Mouse (Mus musculus) stomach, postnatal 0 days (tissue): ENCODE results near the gene Med27. TPM values are rescaled to one million over a fixed set of nuclear protein-coding genes. Genes with fewer than 3 reads are reported as not detected.

Source experiments
- ATAC-seq: fragments of 200-750 bp; cut with Nextera tagmentation; 2 replicates; pipeline ENCODE4 v1.8.0; 2017; ENCODE audit not compliant: low FRiP score, low TSS enrichment
- DNase-seq: peaks from one replicate; pipeline ENCODE4 v3.0.0-alpha.2; 2016; ENCODE audit warnings: low spot score
- H3K27ac ChIP-seq: fragments of 300-500 bp; sonication (generic); replicated peaks from 2 replicates; pipeline ENCODE4 v1.5.1; 2014; ENCODE audit warnings: mild to moderate bottlenecking, control low read depth
- H3K27me3 ChIP-seq: fragments of 300-500 bp; sonication (generic); 2 replicates; pipeline ENCODE4 v1.6.1; 2014; ENCODE audit warnings: low read length; ENCODE audit not compliant: control insufficient read depth, insufficient read depth
- H3K36me3 ChIP-seq: fragments of 300-500 bp; sonication (generic); 2 replicates; pipeline ENCODE4 v1.6.1; 2014; ENCODE audit warnings: low read length, mixed read lengths; ENCODE audit not compliant: control insufficient read depth, insufficient read depth
- H3K4me1 ChIP-seq: fragments of 300-500 bp; sonication (generic); replicated peaks from 2 replicates; pipeline ENCODE4 v1.6.1; 2014; ENCODE audit warnings: antibody characterized with exemption; ENCODE audit not compliant: control insufficient read depth, insufficient read depth
- H3K4me2 ChIP-seq: fragments of 300-500 bp; sonication (generic); replicated peaks from 2 replicates; pipeline ENCODE4 v1.6.1; 2014; ENCODE audit warnings: low read depth, mild to moderate bottlenecking, control low read depth, moderate library complexity
- H3K4me3 ChIP-seq: fragments of 300-500 bp; sonication (generic); 2 replicates; pipeline ENCODE4 v1.5.1; 2014; ENCODE audit warnings: low read depth, low read length, control low read depth
- H3K9ac ChIP-seq: fragments of 300-500 bp; sonication (generic); 2 replicates; pipeline ENCODE4 v1.6.1; 2014; ENCODE audit warnings: mild to moderate bottlenecking, low read length, control low read depth, mixed read lengths
- H3K9me3 ChIP-seq: fragments of 300-500 bp; sonication (generic); 2 replicates; pipeline ENCODE4 v1.6.1; 2016; ENCODE audit warnings: low read length; ENCODE audit not compliant: control insufficient read depth
- CTCF ChIP-seq: IDR thresholded peaks from 2 replicates; pipeline ENCODE4 v1.5.1; 2016; ENCODE audit warnings: antibody characterized with exemption, low read depth, mild to moderate bottlenecking, moderate library complexity
- EP300 ChIP-seq: optimal IDR thresholded peaks from 2 replicates; pipeline ENCODE3; 2016; ENCODE audit warnings: antibody characterized with exemption
- WGBS: fragments of 180-500 bp; shearing (Covaris S2); extraction: QIAGEN DNeasy Blood & Tissue Kit; methylation state at CpG from one replicate; pipeline ENCODE4 v1.1.7; 2014; 5-methylcytosine and 5-hydroxymethylcytosine counted together
- polyA plus RNA-seq: library from polyadenylated mRNA; unstranded; fragments of >200 nt; fragmentation: Nextera tagmentation; extraction: Ambion mirVana; gene quantifications from 2 replicates; pipeline ENCODE4 v1.2.1, GENCODE M21; 2015

Med27 gene
- polyA plus RNA-seq, 1 experiment from 2014 or later = 25.6 TPM

DNA sequence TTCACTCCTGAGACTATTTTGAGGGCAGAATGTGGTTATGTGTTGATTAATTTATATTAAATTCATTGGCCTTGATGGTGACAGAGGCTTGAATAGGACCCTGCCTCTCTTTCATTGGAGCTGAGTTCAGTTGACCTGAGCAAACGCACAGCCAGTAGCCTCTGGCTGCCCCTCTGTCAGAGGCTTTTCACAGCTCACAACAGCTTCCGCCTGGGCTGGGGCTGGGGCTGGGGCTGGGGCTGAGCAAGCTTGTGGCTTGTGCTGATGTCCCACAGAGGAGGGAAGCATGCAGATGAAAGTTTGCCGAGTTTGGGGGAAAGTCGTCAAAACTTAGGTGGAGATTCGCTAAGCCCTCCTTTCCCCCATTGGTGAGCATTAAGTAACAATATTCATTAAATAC is 72.8 kb downstream of the Med27 start:
- Histone ChIP-seq H3K27me3 (no peaks in the 10 kb centered on the region), H3K9ac (no peak overlapping the region), H3K4me1 (no peaks in the 10 kb centered on the region; the same call in 1 of the 2 replicates), H3K9me3 (no peaks in the 10 kb centered on the region), H3K4me2 (no peak overlapping the region), H3K27ac (no peak overlapping the region), H3K4me3 (no peak overlapping the region), H3K36me3 (no peaks in the 10 kb centered on the region)
- DNase-seq (no peak), ATAC-seq (no peak)
- 56% methylated on average over 5 of the region's 5 CpGs for WGBS
- TF ChIP-seq CTCF = no peak
- no peak for TF ChIP-seq EP300

GRCm38 (mm10) chr2:29419946-29420345 is 73.3 kb downstream of the Med27 start:
- DNase-seq = peak; percentile 35
- no peaks in the 10 kb centered on the region for H3K27me3 ChIP-seq
- no peak overlapping the region for H3K4me2 ChIP-seq
- H3K9ac ChIP-seq = no peak overlapping the region
- H3K36me3 ChIP-seq = no peaks in the 10 kb centered on the region
- no peaks in the 10 kb centered on the region for H3K9me3 ChIP-seq
- WGBS = 71% methylated on average over 5 of the region's 5 CpGs
- no peak overlapping the region for H3K27ac ChIP-seq
- no peak for ATAC-seq
- TF ChIP-seq EP300 = no peak
- TF ChIP-seq CTCF = peak; percentile 41
- H3K4me1 ChIP-seq = no peaks in the 10 kb centered on the region; the same call in 1 of the 2 replicates
- H3K4me3 ChIP-seq = no peak overlapping the region

- H3K27ac ChIP-seq = peak overlapping the region; percentile 35
These were observed 75.7 kb downstream of the Med27 start for GRCm38 (mm10) chr2:29422126-29422840.

GRCm38 (mm10) chr2:29423059-29423458 is 76.4 kb downstream of the Med27 start:
- no peak for DNase-seq

More at GRCm38 (mm10) chr2:29422126-29422840, 75.7 kb downstream of the Med27 start:
- Histone ChIP-seq H3K9ac (no peak overlapping the region), H3K9me3 (no peaks in the 10 kb centered on the region), H3K4me1 (no peaks in the 10 kb centered on the region; the same call in 1 of the 2 replicates), H3K4me2 (no peak overlapping the region), H3K27me3 (no peaks in the 10 kb centered on the region), H3K4me3 (no peak overlapping the region), H3K36me3 (no peaks in the 10 kb centered on the region)
- WGBS = 39% methylated on average over 10 of the region's 10 CpGs
- DNase-seq (no peak), ATAC-seq (no peak)
- TF ChIP-seq CTCF = no peak
- TF ChIP-seq EP300 = no peak

DNA sequence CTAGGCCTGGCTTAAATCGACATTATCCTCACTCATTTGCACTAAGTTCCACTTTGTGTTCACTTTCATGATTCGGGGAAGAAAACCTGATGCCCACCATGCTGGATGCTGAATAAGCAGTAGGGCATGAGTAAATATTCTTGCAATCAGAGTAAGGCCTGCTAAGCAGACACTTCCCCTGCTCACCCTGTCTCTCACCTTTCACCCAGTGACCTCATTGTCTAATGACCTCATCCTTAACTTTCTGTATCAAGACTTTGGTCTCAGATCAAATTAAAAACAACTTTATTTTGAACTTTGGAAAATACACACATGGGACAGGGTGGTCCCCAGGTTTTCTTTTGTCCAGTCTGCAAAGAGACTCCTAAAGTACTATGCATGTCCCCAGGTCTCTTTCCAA is 78.8 kb downstream of the Med27 start:
- H3K36me3 ChIP-seq = no peaks in the 10 kb centered on the region
- H3K27ac ChIP-seq = no peak overlapping the region
- DNase-seq (no peak), ATAC-seq (no peak)
- no peak overlapping the region for H3K9ac ChIP-seq
- no peaks in the 10 kb centered on the region for H3K27me3 ChIP-seq
- 78% methylated on average over 2 of the region's 2 CpGs for WGBS
- H3K4me2 ChIP-seq = no peak overlapping the region
- H3K4me1 ChIP-seq = no peaks in the 10 kb centered on the region; the same call in 1 of the 2 replicates
- TF ChIP-seq EP300 = no peak
- no peak for TF ChIP-seq CTCF
- H3K9me3 ChIP-seq = no peaks in the 10 kb centered on the region
- H3K4me3 ChIP-seq = no peak overlapping the region

More at GRCm38 (mm10) chr2:29423059-29423458, 76.4 kb downstream of the Med27 start:
- TF ChIP-seq EP300 (no peak), CTCF (no peak)
- Histone ChIP-seq H3K4me1 (no peaks in the 10 kb centered on the region; the same call in 1 of the 2 replicates), H3K9ac (no peak overlapping the region), H3K27me3 (no peaks in the 10 kb centered on the region), H3K4me2 (no peak overlapping the region), H3K9me3 (no peaks in the 10 kb centered on the region), H3K36me3 (no peaks in the 10 kb centered on the region), H3K4me3 (no peak overlapping the region), H3K27ac (no peak overlapping the region)
- 66% methylated on average over 3 of the region's 3 CpGs for WGBS
- no peak for ATAC-seq

- Histone ChIP-seq H3K27me3 (no peaks in the 10 kb centered on the region), H3K27ac (no peak overlapping the region), H3K9ac (no peak overlapping the region), H3K36me3 (no peaks in the 10 kb centered on the region), H3K4me1 (no peaks in the 10 kb centered on the region; the same call in 1 of the 2 replicates), H3K9me3 (no peaks in the 10 kb centered on the region), H3K4me3 (no peak overlapping the region), H3K4me2 (no peak overlapping the region)
- WGBS = 43% methylated on average over 3 of the region's 3 CpGs
- TF ChIP-seq EP300 = no peak
- TF ChIP-seq CTCF = peak; percentile 16
- ATAC-seq (no peak), DNase-seq (no peak)
These were observed 80.1 kb downstream of the Med27 start for GRCm38 (mm10) chr2:29426684-29427083.
